8 mouse cellular contexts compared by ENCODE assay signal in genomic region chr15:96709491-96710351, GRCm38 (mm10). TPM values are rescaled to one million over a fixed set of nuclear protein-coding genes. Genes with fewer than 3 reads are reported as not detected.
DNase-seq lines count a peak whose midpoint lies in the region; ATAC-seq and TF ChIP-seq lines count a peak whose summit lies in the region.

No protein-coding gene starts in this region.

- under 1% methylated on average over 78 of the region's 80 CpGs for WGBS in forebrain, embryonic 16.5 days
- under 1% methylated on average over 80 of the region's 80 CpGs for WGBS in lung, embryonic 15.5 days

- peak overlapping the region; percentile 80 for H3K4me3 ChIP-seq in G1E (ENCODE audit: low read depth, low read length)
- H3K4me3 ChIP-seq in forebrain, embryonic 16.5 days (replicated peaks; ENCODE audit: low read length): peak overlapping the region; percentile 70
- peak overlapping the region; percentile 48 for H3K4me3 ChIP-seq in lung, embryonic 15.5 days

- no peaks in the 10 kb centered on the region for H3K9me3 ChIP-seq in G1E (replicated peaks)
- H3K9me3 ChIP-seq in forebrain, embryonic 16.5 days (ENCODE audit: control insufficient read depth, low read length): no peaks in the 10 kb centered on the region
- H3K9me3 ChIP-seq in lung, embryonic 15.5 days: no peaks in the 10 kb centered on the region

- H3K36me3 ChIP-seq in G1E (replicated peaks): no peaks in the 10 kb centered on the region
- H3K36me3 ChIP-seq in forebrain, embryonic 16.5 days (ENCODE audit: control insufficient read depth, insufficient read depth): no peaks in the 10 kb centered on the region
- H3K36me3 ChIP-seq in lung, embryonic 15.5 days: no peaks in the 10 kb centered on the region

- H3K4me1 ChIP-seq in G1E (ENCODE audit: insufficient read depth, low read depth, low read length): peaks cover 31% of the 10 kb centered on the region
- 0 out of 2 replicates have a peak, but pooled peaks cover 5% of the 10 kb centered on the region for H3K4me1 ChIP-seq in forebrain, embryonic 16.5 days (replicated peaks; ENCODE audit: control insufficient read depth, insufficient read depth, low read length)
- peaks cover 17% of the 10 kb centered on the region for H3K4me1 ChIP-seq in lung, embryonic 15.5 days

- peak overlapping the region; percentile 94 for H3K9ac ChIP-seq in forebrain, embryonic 16.5 days (replicated peaks; ENCODE audit: low read depth, low read length)
- H3K9ac ChIP-seq in lung, embryonic 15.5 days: peak overlapping the region; percentile 74

- H3K27ac ChIP-seq in forebrain, embryonic 16.5 days (ENCODE audit: low read length): peak overlapping the region; percentile 98
- peak overlapping the region; percentile 98 for H3K27ac ChIP-seq in lung, embryonic 15.5 days

- peak overlapping the region; percentile 79 for H3K4me2 ChIP-seq in forebrain, embryonic 16.5 days (ENCODE audit: low read length)
- H3K4me2 ChIP-seq in lung, embryonic 15.5 days: peak overlapping the region; percentile 84

- ATAC-seq in G1E (ENCODE audit: extremely low read depth, insufficient number of reproducible peaks, low FRiP score, poor library complexity, severe bottlenecking): peak; percentile 80
- peak; percentile 90 for ATAC-seq in forebrain, embryonic 16.5 days
- peak; percentile 94 for ATAC-seq in lung, embryonic 15.5 days (ENCODE audit: borderline replicate concordance, extremely low read depth, low FRiP score, low TSS enrichment)

- no peak for TF ChIP-seq CTCF in G1E (IDR thresholded peaks at IDR 0.05; ENCODE audit: low read depth, low read length)

- DNase-seq in G1E (ENCODE audit: low spot score): peak; percentile 92
- peak; percentile 96 to 100 for DNase-seq in cerebellum, adult 18-20 months
- peak; percentile 99 for DNase-seq in heart, postnatal 4 days
- DNase-seq in layer of hippocampus, adult 8-10 months (ENCODE audit: low spot score in 2 of 2): peak; percentile 97 to 98
- peak; percentile 96 for DNase-seq in ovary, adult 18-20 months (ENCODE audit: low spot score)
- peak; percentile 99 for DNase-seq in thymus, postnatal 0 days (ENCODE audit: low spot score)

- peaks cover 6% of the 10 kb centered on the region; the same call in 1 of the 2 replicates for H3K27me3 ChIP-seq in G1E (ENCODE audit: insufficient read depth, low read length)
- no peaks in the 10 kb centered on the region for H3K27me3 ChIP-seq in forebrain, embryonic 16.5 days (replicated peaks; ENCODE audit: control insufficient read depth, insufficient read depth, low read length)
- H3K27me3 ChIP-seq in lung, embryonic 15.5 days: no peaks in the 10 kb centered on the region; the same call in 1 of the 2 replicates

RNA-seq across cellular contexts. Expression of gene Slc38a2, which starts 10.2 kb away (rescaled TPM):
- total RNA-seq in G1E (2014; fragmentation: Nextera tagmentation) (139 and 146 TPM in 2 replicates), G1E (2017) (82.9 and 104 TPM in 2 replicates)
- polyA plus RNA-seq in G1E (2012): 23.6 and 24.1 TPM in 2 replicates
- polyA plus RNA-seq in forebrain, embryonic 16.5 days (2015; fragmentation: Nextera tagmentation; extraction: Ambion mirVana): 161 and 200 TPM in 2 replicates
- total RNA-seq in heart, postnatal 4 days (2021): 100 to 1,000 TPM; 359 to 377 TPM
- 100 to 1,000 TPM in 1 of 4 experiments, 10 to 100 TPM in 3; 71.8 to 103 (median 85.4) TPM for total RNA-seq in layer of hippocampus, adult 8-10 months (2022)
- 131 and 138 TPM in 2 replicates for polyA plus RNA-seq in lung, embryonic 15.5 days (2015; fragmentation: Nextera tagmentation; extraction: Ambion mirVana)
- polyA plus RNA-seq in thymus, postnatal 0 days (2015; fragmentation: Nextera tagmentation; extraction: Ambion mirVana): 94.1 and 95.8 TPM in 2 replicates

Comparison
In these comparisons a context has a peak if more than half of its experiments do, and no peak if none do; other contexts are left out.
1. Peak in every context shown above with its lines: DNase-seq, ATAC-seq, H3K4me3 ChIP-seq and H3K27ac ChIP-seq.